Mouse (Mus musculus): Measurements from ENCODE around the gene Cela1. TPM values are rescaled to one million over a fixed set of nuclear protein-coding genes. Genes with fewer than 3 reads are reported as not detected.
A peak's percentile ranks its signal among the peaks of the same experiment; 100 is the strongest.

Cela1 gene
- 1.2 and 1.3 TPM in 2 replicates for polyA plus RNA-seq (2015; fragmentation: Nextera tagmentation; extraction: Ambion mirVana)

- no peaks in the 10 kb centered on the region for H3K36me3 ChIP-seq
- H3K9ac ChIP-seq: no peak within 1 kb of the TSS
- H3K4me1 ChIP-seq (replicated peaks): no peaks in the 10 kb centered on the region
- no peak within 1 kb of the TSS for H3K27ac ChIP-seq (replicated peaks)
- no peaks in the 10 kb centered on the region for H3K9me3 ChIP-seq
- no peak within 1 kb of the TSS for H3K4me2 ChIP-seq
- no peak within 1 kb of the TSS for H3K4me3 ChIP-seq
- H3K27me3 ChIP-seq: no peaks in the 10 kb centered on the region
- no peak for ATAC-seq (ENCODE audit: low FRiP score, low read depth)
- 85% methylated on average over 8 of the region's 8 CpGs for WGBS
Observed at GRCm38 (mm10) chr15:100687430-100687971, at the start of gene Cela1. Gene Cela1, minus strand, starts transcription at chr15:100687921.

- Histone ChIP-seq H3K9me3 (no peaks in the 10 kb centered on the region), H3K36me3 (no peaks in the 10 kb centered on the region), H3K4me3 (no peak overlapping the region), H3K4me2 (no peak overlapping the region), H3K27ac (replicated peaks) (no peak overlapping the region), H3K27me3 (peaks cover 2% of the 10 kb centered on the region; the same call in 1 of the 2 replicates), H3K4me1 (replicated peaks) (no peaks in the 10 kb centered on the region), H3K9ac (no peak overlapping the region)
- 82% methylated on average over 9 of the region's 9 CpGs for WGBS
- ATAC-seq (ENCODE audit: low FRiP score, low read depth): no peak
Observed at GRCm38 (mm10) chr15:100735953-100736300, 48.2 kb upstream of the Cela1 start.

- 82% methylated on average over 14 of the region's 15 CpGs for WGBS
- Histone ChIP-seq H3K4me1 (replicated peaks) (no peaks in the 10 kb centered on the region), H3K36me3 (no peaks in the 10 kb centered on the region), H3K9me3 (no peaks in the 10 kb centered on the region), H3K27ac (replicated peaks) (no peak overlapping the region), H3K27me3 (peaks cover 6% of the 10 kb centered on the region), H3K9ac (no peak overlapping the region), H3K4me3 (no peak overlapping the region), H3K4me2 (no peak overlapping the region)
- no peak for ATAC-seq (ENCODE audit: low FRiP score, low read depth)
Observed at GRCm38 (mm10) chr15:100735095-100735952, 47.6 kb upstream of the Cela1 start.

GRCm38 (mm10) chr15:100732580-100732979 is 44.9 kb upstream of the Cela1 start:
- no peaks in the 10 kb centered on the region for H3K36me3 ChIP-seq
- no peak overlapping the region for H3K27ac ChIP-seq (replicated peaks)
- H3K4me2 ChIP-seq: no peak overlapping the region
- peaks cover 10% of the 10 kb centered on the region for H3K4me1 ChIP-seq (replicated peaks)
- no peak overlapping the region for H3K9ac ChIP-seq
- H3K27me3 ChIP-seq: peaks cover 29% of the 10 kb centered on the region
- H3K4me3 ChIP-seq: no peak overlapping the region
- 40% methylated on average over 5 of the region's 5 CpGs for WGBS
- ATAC-seq (ENCODE audit: low FRiP score, low read depth): no peak
- no peaks in the 10 kb centered on the region for H3K9me3 ChIP-seq

- Histone ChIP-seq H3K27me3 (peaks cover 37% of the 10 kb centered on the region), H3K4me3 (no peak overlapping the region)
Observed at GRCm38 (mm10) chr15:100731081-100731480, 43.4 kb upstream of the Cela1 start.

GRCm38 (mm10) chr15:100729281-100729985 is 41.7 kb upstream of the Cela1 start, which contains the start of gene Galnt6:
Gene Galnt6, minus strand, starts transcription at chr15:100729376.
- Histone ChIP-seq H3K9ac (no peak within 1 kb of the TSS), H3K27ac (replicated peaks) (no peak within 1 kb of the TSS), H3K4me2 (peak within 1 kb of the TSS; percentile 58), H3K4me1 (replicated peaks) (peaks cover 10% of the 10 kb centered on the region), H3K4me3 (peak within 1 kb of the TSS; percentile 36), H3K9me3 (no peaks in the 10 kb centered on the region), H3K36me3 (no peaks in the 10 kb centered on the region), H3K27me3 (peaks cover 37% of the 10 kb centered on the region)
- 4% methylated on average over 57 of the region's 57 CpGs for WGBS
- no peak for ATAC-seq (ENCODE audit: low FRiP score, low read depth)

More at GRCm38 (mm10) chr15:100731081-100731480, 43.4 kb upstream of the Cela1 start:
- 57% methylated on average over 9 of the region's 9 CpGs for WGBS
- ATAC-seq (ENCODE audit: low FRiP score, low read depth): no peak
- Histone ChIP-seq H3K27ac (replicated peaks) (no peak overlapping the region), H3K9ac (no peak overlapping the region), H3K9me3 (no peaks in the 10 kb centered on the region), H3K36me3 (no peaks in the 10 kb centered on the region), H3K4me2 (no peak overlapping the region), H3K4me1 (replicated peaks) (peaks cover 10% of the 10 kb centered on the region)

- peaks cover 37% of the 10 kb centered on the region for H3K27me3 ChIP-seq
- ATAC-seq (ENCODE audit: low FRiP score, low read depth): no peak
- WGBS: 28% methylated on average over 9 of the region's 9 CpGs
- H3K36me3 ChIP-seq: no peaks in the 10 kb centered on the region
- H3K4me3 ChIP-seq: peak overlapping the region; percentile 36
- H3K9me3 ChIP-seq: no peaks in the 10 kb centered on the region
- peaks cover 10% of the 10 kb centered on the region for H3K4me1 ChIP-seq (replicated peaks)
- H3K4me2 ChIP-seq: peak overlapping the region; percentile 58
- no peak overlapping the region for H3K27ac ChIP-seq (replicated peaks)
- no peak overlapping the region for H3K9ac ChIP-seq
Observed at GRCm38 (mm10) chr15:100728586-100728985, 40.9 kb upstream of the Cela1 start.

GRCm38 (mm10) chr15:100727834-100728233 is 40.1 kb upstream of the Cela1 start:
- no peak overlapping the region for H3K4me2 ChIP-seq
- H3K4me1 ChIP-seq (replicated peaks): peaks cover 10% of the 10 kb centered on the region
- H3K9me3 ChIP-seq: no peaks in the 10 kb centered on the region
- ATAC-seq (ENCODE audit: low FRiP score, low read depth): no peak
- WGBS: 89% methylated on average over 11 of the region's 11 CpGs
- peaks cover 37% of the 10 kb centered on the region for H3K27me3 ChIP-seq
- H3K4me3 ChIP-seq: no peak overlapping the region
- H3K36me3 ChIP-seq: no peaks in the 10 kb centered on the region
- no peak overlapping the region for H3K9ac ChIP-seq
- no peak overlapping the region for H3K27ac ChIP-seq (replicated peaks)

GRCm38 (mm10) chr15:100726721-100727120 is 39.0 kb upstream of the Cela1 start:
- Histone ChIP-seq H3K4me1 (replicated peaks) (peaks cover 10% of the 10 kb centered on the region), H3K9ac (no peak overlapping the region), H3K36me3 (no peaks in the 10 kb centered on the region), H3K4me3 (no peak overlapping the region), H3K27me3 (peaks cover 37% of the 10 kb centered on the region), H3K4me2 (no peak overlapping the region), H3K27ac (replicated peaks) (no peak overlapping the region), H3K9me3 (no peaks in the 10 kb centered on the region)
- WGBS: 85% methylated on average over 11 of the region's 11 CpGs
- no peak for ATAC-seq (ENCODE audit: low FRiP score, low read depth)

- ATAC-seq (ENCODE audit: low FRiP score, low read depth): no peak
Observed at GRCm38 (mm10) chr15:100723505-100723904, 35.8 kb upstream of the Cela1 start.

GRCm38 (mm10) chr15:100722564-100722963 is 34.8 kb upstream of the Cela1 start:
- H3K4me1 ChIP-seq (replicated peaks): no peaks in the 10 kb centered on the region
- H3K9me3 ChIP-seq: no peaks in the 10 kb centered on the region
- no peak overlapping the region for H3K4me2 ChIP-seq
- no peak overlapping the region for H3K4me3 ChIP-seq
- no peaks in the 10 kb centered on the region for H3K36me3 ChIP-seq
- H3K9ac ChIP-seq: no peak overlapping the region
- H3K27ac ChIP-seq (replicated peaks): no peak overlapping the region
- peaks cover 8% of the 10 kb centered on the region for H3K27me3 ChIP-seq
- ATAC-seq (ENCODE audit: low FRiP score, low read depth): no peak
- WGBS: 82% methylated on average over 6 of the region's 6 CpGs

More at GRCm38 (mm10) chr15:100723505-100723904, 35.8 kb upstream of the Cela1 start:
- no peak overlapping the region for H3K9ac ChIP-seq
- H3K4me2 ChIP-seq: no peak overlapping the region
- H3K9me3 ChIP-seq: no peaks in the 10 kb centered on the region
- H3K27ac ChIP-seq (replicated peaks): no peak overlapping the region
- WGBS: 79% methylated on average over 14 of the region's 14 CpGs
- H3K4me3 ChIP-seq: no peak overlapping the region
- H3K4me1 ChIP-seq (replicated peaks): no peaks in the 10 kb centered on the region
- H3K36me3 ChIP-seq: no peaks in the 10 kb centered on the region
- peaks cover 18% of the 10 kb centered on the region for H3K27me3 ChIP-seq

GRCm38 (mm10) chr15:100722026-100722425 is 34.3 kb upstream of the Cela1 start:
- no peaks in the 10 kb centered on the region for H3K36me3 ChIP-seq
- no peak overlapping the region for H3K9ac ChIP-seq
- no peak overlapping the region for H3K4me2 ChIP-seq
- no peak for ATAC-seq (ENCODE audit: low FRiP score, low read depth)
- peaks cover 4% of the 10 kb centered on the region; the same call in 1 of the 2 replicates for H3K27me3 ChIP-seq
- H3K4me1 ChIP-seq (replicated peaks): no peaks in the 10 kb centered on the region
- H3K9me3 ChIP-seq: no peaks in the 10 kb centered on the region
- no peak overlapping the region for H3K4me3 ChIP-seq
- WGBS: 62% methylated on average over 4 of the region's 4 CpGs
- no peak overlapping the region for H3K27ac ChIP-seq (replicated peaks)

Data from hindbrain, embryonic 15.5 days (tissue).